Mouse (Mus musculus) hematopoietic stem cell, adult 5-6 weeks (primary cell): Measurements from ENCODE around the gene Aff2. TPM values are rescaled to one million over a fixed set of nuclear protein-coding genes. Genes with fewer than 3 reads are reported as not detected.

Experiments used
- ATAC-seq, 2 experiments: fragments of 125-278 bp in 1 of 2; replicated peaks in 1 of 2; 2 replicates each; pipeline ENCODE4 v1.8.0; 2016 to 2017; ENCODE audit warnings: inconsistent platforms in 2 of 2, mild to moderate bottlenecking in 2 of 2, moderate number of reproducible peaks in 2 of 2, low read depth in 1 of 2, moderate TSS enrichment in 1 of 2; ENCODE audit not compliant: low FRiP score in 2 of 2, poor library complexity in 2 of 2, severe bottlenecking in 2 of 2, insufficient read depth in 1 of 2, low TSS enrichment in 1 of 2
- total RNA-seq: library from RNA; stranded (forward); fragments of 172-1452, 232-1000 nt; gene quantifications from 2 replicates; pipeline ENCODE4 v1.2.3, GENCODE M21; 2017

Gene Aff2
- total RNA-seq, 1 experiment from 2014 or later = 0.20 TPM

- no peak for ATAC-seq
Measured at GRCm38 (mm10) chrX:69666145-69666677, 306.1 kb downstream of the Aff2 start.

DNA sequence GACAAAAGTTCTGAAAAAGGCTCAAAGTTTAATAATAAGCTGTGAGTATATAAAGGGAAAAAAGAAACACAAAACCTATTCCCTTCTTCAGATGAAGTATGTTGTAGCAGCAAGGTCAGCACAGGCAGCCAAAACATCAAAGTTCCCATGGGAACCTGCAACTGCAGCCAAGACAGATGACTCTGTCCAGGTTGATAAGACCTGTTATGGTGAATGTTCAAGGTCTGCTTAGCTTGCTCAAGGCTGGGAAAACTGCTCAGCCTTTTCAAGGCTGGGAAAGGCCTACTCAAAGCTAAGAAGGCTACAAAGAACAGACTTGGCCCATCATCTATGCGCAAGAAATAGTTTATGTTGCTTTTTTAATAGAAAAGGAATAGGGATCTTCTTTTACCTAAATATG lies 315.6 kb downstream of the Aff2 start:
- no peak for ATAC-seq

DNA sequence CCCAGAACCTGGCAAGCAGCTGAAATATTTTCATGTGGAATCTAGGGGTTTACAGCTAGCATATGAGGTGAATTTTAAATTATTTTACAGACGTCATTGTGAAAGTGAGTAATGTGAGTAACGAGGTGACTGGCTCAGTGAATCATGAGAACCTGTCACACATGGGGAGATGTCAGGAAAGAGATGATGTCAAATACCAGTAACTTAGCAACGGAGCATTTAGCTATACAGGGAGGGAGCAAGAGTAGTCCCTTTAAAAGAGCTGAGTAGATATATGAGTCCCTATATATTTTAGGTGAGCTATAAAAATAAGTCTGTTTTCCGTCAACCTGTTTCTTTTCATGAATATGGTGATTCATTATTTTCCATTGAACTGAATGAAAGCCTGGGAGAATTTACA lies 338.7 kb downstream of the Aff2 start:
- no peak for ATAC-seq

- no peak for ATAC-seq
Measured at GRCm38 (mm10) chrX:69738972-69739371, 378.9 kb downstream of the Aff2 start.

DNA sequence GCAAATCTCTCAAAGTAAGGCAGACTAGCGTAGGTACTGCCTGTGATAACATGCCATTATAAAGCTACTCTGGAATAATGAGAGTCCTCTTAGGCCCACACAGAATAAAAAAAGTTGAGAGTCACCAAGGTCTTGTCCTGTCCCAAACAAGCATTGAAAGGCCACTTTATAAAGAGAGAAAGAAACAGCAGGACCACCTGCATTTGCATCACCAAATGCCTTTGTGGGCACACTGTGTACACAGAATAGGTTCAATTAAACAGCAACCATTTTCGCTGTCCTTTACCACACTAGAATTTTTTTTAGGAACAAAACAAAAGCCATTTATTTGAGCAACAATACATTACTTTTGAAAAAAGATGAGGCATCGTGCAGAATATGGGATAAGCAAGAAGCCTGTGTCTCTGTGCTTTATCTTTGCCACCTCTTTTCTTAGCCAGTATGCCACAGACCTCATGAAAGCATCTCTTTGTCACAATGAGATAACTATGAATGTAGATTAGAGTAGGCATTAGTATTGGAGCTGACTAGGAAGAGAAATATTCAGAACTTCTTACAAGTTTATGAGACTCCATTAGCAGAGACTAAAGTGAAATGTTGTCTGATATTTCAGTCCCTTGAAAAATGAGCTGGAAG lies 385.0 kb downstream of the Aff2 start:
- ATAC-seq = no peak

DNA sequence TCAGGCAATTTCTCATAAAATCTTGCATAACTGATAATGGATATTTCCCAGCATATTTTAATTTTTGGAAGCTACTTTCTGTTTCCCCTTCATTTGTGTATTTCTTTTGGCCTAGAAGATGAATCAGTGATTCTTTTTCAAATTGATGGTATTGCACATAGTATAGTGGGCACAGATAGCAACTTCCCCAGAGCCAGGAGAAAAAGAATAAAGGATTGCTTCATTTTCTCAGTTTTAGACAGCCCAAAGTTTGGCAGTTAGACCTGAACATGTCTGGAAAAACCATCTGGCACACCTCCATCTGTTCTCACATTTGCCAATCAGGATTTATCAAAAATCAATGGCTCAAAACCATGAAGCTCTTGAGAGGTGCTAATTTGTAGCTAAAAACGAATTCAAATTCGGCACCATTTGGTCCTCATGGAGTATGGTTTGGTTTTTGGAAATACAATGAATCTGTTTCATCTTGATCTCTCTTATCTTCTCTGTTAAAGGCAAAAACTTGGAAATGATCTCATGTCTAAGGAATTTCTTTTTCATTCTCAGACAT lies 441.9 kb downstream of the Aff2 start:
- ATAC-seq = no peak

GRCm38 (mm10) chrX:69802481-69802880 lies 442.4 kb downstream of the Aff2 start:
- no peak for ATAC-seq

DNA sequence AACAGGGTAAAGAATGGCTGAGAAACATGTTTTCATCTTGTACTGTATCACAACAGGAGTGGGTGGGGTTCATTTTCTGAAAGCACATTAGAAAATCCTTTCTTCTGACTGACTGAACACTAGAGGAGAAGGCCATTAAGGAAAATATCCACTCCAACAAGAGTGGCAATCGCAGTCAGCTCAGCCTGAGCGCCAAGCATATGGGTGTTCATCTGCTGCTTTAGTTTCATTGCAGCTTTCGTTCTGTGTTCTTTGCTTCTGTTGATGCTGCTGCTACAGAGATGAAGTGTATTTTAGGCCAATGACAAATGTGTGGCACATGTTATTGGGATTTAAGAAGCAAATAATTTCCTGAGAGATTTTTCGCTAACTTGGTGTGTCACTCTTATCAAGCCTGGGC lies 451.7 kb downstream of the Aff2 start:
- ATAC-seq = no peak

GRCm38 (mm10) chrX:69815054-69815453 lies 455.0 kb downstream of the Aff2 start:
- ATAC-seq = no peak

GRCm38 (mm10) chrX:69817679-69818078 lies 457.6 kb downstream of the Aff2 start:
- no peak for ATAC-seq

DNA sequence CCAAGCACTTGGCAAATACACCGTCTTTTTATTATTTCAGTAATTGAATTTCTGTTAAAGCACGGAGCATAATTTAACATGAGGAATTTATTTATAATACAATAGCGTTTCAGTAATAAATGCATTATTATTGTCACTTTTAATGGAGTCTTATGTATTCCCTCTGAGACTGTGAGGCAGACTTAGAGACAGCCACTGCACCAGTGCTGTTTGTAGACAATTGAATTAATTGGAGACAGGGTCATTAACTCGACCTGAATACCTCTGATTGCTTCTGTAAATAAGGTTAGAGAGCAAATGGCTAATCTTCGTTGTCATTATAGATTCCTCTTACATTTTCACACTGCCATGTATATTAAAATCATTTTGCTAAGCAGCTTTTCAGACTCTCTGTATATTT lies 458.1 kb downstream of the Aff2 start:
- no peak for ATAC-seq

- no peak for ATAC-seq
Measured at GRCm38 (mm10) chrX:69867601-69868000, 507.5 kb downstream of the Aff2 start.

DNA sequence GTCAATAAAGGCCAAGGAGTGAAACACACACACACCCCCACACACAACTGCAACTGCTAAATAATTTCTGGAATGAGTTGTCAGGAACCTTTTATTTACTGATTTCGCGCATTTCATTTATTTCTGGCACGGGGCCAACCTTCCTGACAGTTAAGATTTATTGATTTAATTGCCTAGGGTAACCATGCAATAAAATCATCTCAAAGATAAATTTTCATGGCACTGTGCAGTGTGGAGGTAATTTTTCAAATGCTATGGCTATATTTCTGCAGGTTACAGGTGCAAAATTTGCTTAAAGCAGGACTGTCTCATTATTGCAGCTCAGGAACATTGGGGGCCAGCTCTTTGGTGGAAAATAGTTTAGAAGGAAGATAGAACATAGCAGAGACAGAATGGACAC lies 531.6 kb downstream of the Aff2 start:
- ATAC-seq = no peak
